Mouse (Mus musculus): ENCODE data around the gene N6amt1. TPM values are rescaled to one million over a fixed set of nuclear protein-coding genes. Genes with fewer than 3 reads are reported as not detected.

Gene N6amt1
- polyA plus RNA-seq, 2 experiments, result 5.4 to 5.5 TPM

- TF ChIP-seq EP300 (IDR thresholded peaks at IDR 0.05; ENCODE audit: low read depth) (no peak), CTCF (IDR thresholded peaks at IDR 0.05; ENCODE audit: low read depth) (peak; percentile 58)
- Histone ChIP-seq H3K4me1 (replicated peaks; ENCODE audit: control insufficient read depth in 2 of 2, insufficient read depth in 2 of 2, low read length in 1 of 2) (no peaks in the 10 kb centered on the region), H3K36me3 (replicated peaks; ENCODE audit: control insufficient read depth, insufficient read depth, low read depth) (peaks cover 55% of the 10 kb centered on the region), H3K27ac (no peak overlapping the region), H3K4me2 (ENCODE audit: low read depth) (no peak overlapping the region), H3K4me3 (ENCODE audit: insufficient read depth in 1 of 2, low read depth in 2 of 2, low read length in 2 of 2) (no peak overlapping the region), H3K9me3 (ENCODE audit: control insufficient read depth, low read length) (no peaks in the 10 kb centered on the region), H3K27me3 (ENCODE audit: control insufficient read depth, insufficient read depth, low read length) (no peaks in the 10 kb centered on the region), H3K9ac (replicated peaks) (no peak overlapping the region)
- DNase-seq (ENCODE audit: low read depth in 3 of 3, low spot score in 3 of 3) (peak; percentile 54 to 62 (median 55)), ATAC-seq (ENCODE audit: insufficient read depth) (peak; percentile 68; the same call in 1 of the 2 replicates)
- 63% methylated on average over 3 of the region's 3 CpGs for WGBS (ENCODE audit: insufficient replicate concordance)
Observed at GRCm38 (mm10) chr16:87405001-87405400, 51.0 kb downstream of the N6amt1 start.

Other genes starting within 250 kb of the N6amt1 start
- 3.2 and 4.6 TPM in 2 replicates for gene Ltn1, start 78.4 kb downstream of the N6amt1 start, polyA plus RNA-seq (2012; rRNA removed)
- 11.0 and 13.1 TPM in 2 replicates for gene Ltn1, start 78.4 kb downstream of the N6amt1 start, polyA plus RNA-seq (2014; fragmentation: Nextera tagmentation; extraction: Ambion mirVana)
- gene Rwdd2b, start 86.4 kb downstream of the N6amt1 start, polyA plus RNA-seq (2012; rRNA removed), result 2.4 and 2.7 TPM in 2 replicates
- gene Rwdd2b, start 86.4 kb downstream of the N6amt1 start, polyA plus RNA-seq (2014; fragmentation: Nextera tagmentation; extraction: Ambion mirVana), result 4.1 and 4.5 TPM in 2 replicates
- 9.4 and 16.4 TPM in 2 replicates for gene Usp16, start 100.5 kb downstream of the N6amt1 start, polyA plus RNA-seq (2012; rRNA removed)
- gene Usp16, start 100.5 kb downstream of the N6amt1 start, polyA plus RNA-seq (2014; fragmentation: Nextera tagmentation; extraction: Ambion mirVana), result 21.5 and 22.2 TPM in 2 replicates
- gene Cct8, start 141.7 kb downstream of the N6amt1 start, polyA plus RNA-seq (2012; rRNA removed), result 61.7 and 108 TPM in 2 replicates
- gene Cct8, start 141.7 kb downstream of the N6amt1 start, polyA plus RNA-seq (2014; fragmentation: Nextera tagmentation; extraction: Ambion mirVana), result 248 and 259 TPM in 2 replicates
- 0.04 and 0.13 TPM in 2 replicates for gene Map3k7cl, start 199.1 kb downstream of the N6amt1 start, polyA plus RNA-seq (2012; rRNA removed)
- not detected in 2 replicates for gene Map3k7cl, start 199.1 kb downstream of the N6amt1 start, polyA plus RNA-seq (2014; fragmentation: Nextera tagmentation; extraction: Ambion mirVana)

Data from liver, embryonic 14.5 days (tissue).